Mouse (Mus musculus): ENCODE data around the gene Bcar3.

DNA sequence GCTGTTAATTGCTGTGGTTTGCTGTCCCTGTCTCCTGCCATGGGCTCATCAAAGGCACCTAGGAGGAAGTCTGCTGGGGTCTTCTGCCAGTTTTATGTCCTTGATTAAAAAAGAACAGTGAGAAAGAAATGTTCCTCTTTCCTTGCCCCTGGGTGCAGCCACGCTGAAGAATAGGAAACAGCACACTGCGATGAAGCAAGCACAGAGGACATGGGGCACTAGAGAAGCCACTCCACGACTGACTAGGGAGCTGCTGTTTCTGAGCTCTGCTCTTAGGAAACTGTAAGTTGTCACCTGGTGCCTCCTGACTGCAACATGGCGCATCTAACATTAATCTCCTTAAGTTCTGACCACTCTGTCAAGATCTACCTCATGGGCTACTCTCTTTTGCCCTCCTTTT is 272.6 kb downstream of the Bcar3 start:
- no peak for TF ChIP-seq MAX (IDR thresholded peaks at IDR 0.05; ENCODE audit: low read length)
- no peak for TF ChIP-seq CHD2 (IDR thresholded peaks at IDR 0.05; ENCODE audit: low read length)
- no peak for TF ChIP-seq UBTF (IDR thresholded peaks at IDR 0.05; ENCODE audit: low read depth, low read length)
- no peak for TF ChIP-seq HCFC1 (IDR thresholded peaks at IDR 0.05; ENCODE audit: low read depth, low read length)
- TF ChIP-seq CTCF (conservative IDR thresholded peaks at IDR 0.05 in 1 of 2, IDR thresholded peaks at IDR 0.05 in 1 of 2; ENCODE audit: low read depth in 2 of 2, low read length in 2 of 2), result no peak
- TF ChIP-seq ELF1 (IDR thresholded peaks at IDR 0.05; ENCODE audit: low read depth, low read length), result no peak
- TF ChIP-seq E2F4 (IDR thresholded peaks at IDR 0.05; ENCODE audit: insufficient replicate concordance, low read depth, low read length), result no peak
- no peak for TF ChIP-seq RCOR1 (conservative IDR thresholded peaks at IDR 0.05; ENCODE audit: low read depth, low read length)
- TF ChIP-seq POLR2AphosphoS2 (IDR thresholded peaks at IDR 0.05; ENCODE audit: low read depth, low read length), result no peak
- TF ChIP-seq GABPA (IDR thresholded peaks at IDR 0.05; ENCODE audit: insufficient replicate concordance, low read depth, low read length), result no peak
